Mouse (Mus musculus): ENCODE measurements around the gene Cela3a.
"Not testable (repeated sequence)": the region's sequence is repeated elsewhere in the genome, so short reads cannot be mapped to it uniquely, and the experiment has no call there.

Gene Cela3a

DNA sequence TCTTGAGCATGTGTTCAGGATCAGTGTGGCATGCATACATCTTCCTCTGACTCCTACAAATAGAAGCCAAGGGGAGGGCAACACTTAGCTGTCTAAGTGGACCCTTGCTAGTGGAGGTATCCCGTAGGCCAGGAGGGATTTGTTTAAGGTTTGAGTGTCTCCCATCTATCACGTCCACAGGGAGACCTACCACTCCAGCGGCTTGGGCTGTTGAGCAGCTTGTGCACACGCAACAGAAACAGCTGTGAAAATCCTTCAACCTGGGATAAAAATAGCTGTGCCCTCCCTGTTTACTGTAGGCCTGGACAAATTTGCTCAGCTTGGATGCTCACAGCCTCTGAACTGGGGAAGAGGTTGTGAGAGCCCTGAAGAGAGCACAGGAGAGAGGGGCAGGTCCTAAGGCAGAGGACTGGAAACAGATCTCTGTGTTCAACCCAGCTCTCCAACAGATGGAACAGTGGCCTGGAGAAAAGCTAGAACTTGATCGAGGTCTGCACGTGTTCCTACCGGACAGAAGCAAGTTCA, 2.7 kb upstream of the Cela3a start:
- not testable (repeated sequence) for DNase-seq

DNA sequence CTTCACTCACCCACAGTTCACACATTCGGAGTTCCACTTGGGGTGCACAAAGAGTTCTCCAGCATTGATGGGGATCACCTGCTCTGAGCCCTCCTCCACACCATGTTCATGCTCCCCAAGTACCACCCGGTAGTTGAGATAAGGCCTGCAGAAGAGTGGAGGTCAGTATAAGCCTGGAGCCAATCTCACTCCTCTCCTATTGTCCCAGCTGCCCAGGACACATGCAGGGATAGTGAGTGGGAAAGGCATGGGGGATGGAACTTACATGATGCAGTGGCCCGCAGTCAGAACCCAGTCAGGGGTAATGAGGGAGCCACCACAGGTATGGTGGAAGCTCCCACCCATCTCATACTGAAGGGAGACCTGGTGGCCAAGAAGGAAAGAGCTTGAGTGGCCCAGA, 4.0 kb downstream of the Cela3a start:
- DNase-seq, result no peak

DNA sequence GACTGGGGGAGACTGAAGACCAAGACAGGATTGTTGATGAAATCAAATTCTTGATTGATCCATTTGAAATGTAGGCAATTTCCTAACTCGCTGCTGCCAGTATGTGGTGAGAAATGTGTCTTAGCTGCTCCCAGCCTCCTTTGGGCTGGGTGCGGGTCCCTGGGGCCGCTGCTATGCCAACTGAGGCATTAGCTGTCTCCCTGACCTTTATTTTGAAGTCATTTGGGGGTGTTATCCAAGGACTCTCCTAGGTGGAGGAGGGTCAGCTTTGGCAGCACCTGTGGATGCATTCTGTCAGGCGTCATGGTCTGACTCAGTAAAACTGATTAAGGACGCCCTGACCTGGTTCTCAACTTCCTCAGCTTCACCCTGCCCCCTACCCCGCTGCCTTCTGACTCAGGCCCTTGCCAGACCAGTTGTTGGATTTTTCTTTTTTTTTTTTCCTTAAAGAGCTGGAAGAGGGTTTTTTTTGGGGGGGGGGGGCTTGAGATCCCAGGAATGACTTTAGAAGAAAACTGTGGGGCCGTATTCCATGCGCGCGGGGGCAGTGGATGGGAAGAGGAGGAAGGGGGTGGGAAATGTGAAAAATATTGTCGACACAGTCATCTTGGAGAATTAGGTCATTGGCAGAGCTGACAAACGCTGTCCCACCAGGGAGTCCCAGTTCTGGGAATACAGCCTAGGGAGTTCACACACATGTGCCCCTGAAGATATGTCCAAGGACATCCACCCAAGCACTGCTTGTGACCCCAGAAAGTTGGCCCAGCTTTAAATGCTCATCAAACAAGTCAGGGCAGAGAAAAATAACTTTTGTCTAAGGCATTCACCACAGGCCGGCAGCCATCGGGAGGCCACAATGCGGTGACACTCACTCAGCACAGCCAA, 12.7 kb downstream of the Cela3a start:
- peak; percentile 19 for DNase-seq

DNA sequence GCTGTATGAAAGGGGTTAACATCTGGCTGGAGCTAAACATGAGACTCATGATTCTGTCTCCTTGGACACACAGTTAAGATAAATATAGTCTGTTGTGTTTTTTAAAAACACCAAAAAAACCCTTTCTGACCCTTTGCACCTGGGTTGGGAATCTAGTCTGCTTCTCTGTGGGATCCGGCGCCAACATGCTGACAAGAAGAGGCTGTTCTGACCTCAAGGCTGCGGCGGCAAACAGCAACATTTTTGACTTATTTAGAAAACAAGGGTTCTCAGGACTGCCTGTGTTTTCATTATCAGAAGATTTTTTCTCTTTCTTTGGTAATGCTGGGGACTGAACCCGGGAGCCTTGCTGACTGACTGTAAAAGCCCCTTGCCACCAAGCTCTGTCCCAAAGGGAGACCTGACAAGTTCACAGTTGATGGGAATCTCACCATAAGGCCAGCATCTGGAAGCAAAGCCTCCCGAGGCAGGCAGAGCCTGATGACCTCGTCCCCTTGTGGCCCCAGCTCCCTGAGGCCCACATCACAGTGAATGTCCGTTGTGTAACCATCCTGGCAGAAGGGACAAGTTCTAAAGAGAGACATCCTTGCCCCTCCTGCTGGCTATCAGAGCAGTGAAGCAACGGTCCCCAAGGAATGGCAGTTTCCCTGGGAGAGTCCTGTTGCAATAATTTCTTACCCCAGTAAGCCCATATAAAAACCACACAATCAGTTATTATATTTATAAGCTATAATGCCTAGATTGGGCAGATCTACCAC, 16.0 kb downstream of the Cela3a start:
- no peak for DNase-seq

DNA sequence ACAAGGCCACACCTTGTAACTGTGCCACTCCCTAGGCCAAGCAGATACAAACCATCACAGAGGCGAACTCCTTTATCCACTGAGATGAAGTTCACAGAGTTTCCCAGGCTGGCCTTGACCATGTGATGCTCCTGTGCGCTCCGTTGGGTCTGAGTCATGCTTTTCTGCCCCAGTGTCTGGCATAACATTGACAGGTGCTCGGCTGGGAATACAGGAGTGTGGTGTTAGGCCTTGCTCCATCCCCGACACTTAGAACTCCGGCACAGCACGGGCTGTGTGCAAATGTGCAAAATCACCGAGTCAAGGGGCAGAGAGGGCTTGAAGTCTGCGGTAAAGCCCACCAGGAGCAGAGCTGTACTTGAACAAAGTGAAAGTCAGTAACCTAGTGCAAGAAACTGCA, 16.7 kb downstream of the Cela3a start:
- DNase-seq, result no peak

DNA sequence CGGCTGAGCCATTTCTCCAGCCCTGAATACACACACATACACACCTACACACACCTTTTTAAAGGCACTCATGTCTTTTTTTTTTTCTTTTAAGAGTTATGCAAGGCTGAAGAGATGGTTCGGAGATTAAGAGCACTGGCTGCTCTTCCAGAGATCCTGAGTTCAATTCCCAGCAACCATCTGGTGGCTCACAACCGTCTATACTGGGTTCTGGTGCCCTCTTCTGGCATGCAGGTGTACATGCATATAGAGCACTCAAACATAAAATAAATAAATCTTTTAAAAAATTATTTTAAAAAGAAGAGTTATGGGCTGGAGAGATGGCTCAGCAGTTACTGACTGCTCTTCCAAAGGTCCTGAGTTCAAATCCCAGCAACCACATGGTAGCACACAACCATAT, 18.3 kb downstream of the Cela3a start:
- DNase-seq, result no peak

DNA sequence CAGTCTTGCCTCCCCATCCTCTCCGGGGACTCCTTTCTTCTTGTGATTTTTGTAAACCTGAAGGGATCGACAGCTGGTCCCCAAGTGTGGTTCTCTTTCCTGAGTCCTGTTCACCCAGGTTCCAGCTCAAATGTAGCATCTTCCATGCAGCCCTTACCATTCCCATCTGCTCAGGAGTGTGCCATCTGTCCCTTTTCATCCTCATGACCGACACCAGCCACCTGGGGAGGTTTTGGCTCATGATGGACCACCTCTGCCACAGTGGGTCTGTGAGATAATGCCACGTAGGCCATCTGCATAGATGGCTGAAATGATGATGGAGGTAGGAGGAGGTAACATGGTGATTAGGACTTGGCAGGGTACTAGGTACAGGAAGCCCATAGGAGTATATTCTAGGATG, 19.4 kb downstream of the Cela3a start:
- DNase-seq, result no peak

DNA sequence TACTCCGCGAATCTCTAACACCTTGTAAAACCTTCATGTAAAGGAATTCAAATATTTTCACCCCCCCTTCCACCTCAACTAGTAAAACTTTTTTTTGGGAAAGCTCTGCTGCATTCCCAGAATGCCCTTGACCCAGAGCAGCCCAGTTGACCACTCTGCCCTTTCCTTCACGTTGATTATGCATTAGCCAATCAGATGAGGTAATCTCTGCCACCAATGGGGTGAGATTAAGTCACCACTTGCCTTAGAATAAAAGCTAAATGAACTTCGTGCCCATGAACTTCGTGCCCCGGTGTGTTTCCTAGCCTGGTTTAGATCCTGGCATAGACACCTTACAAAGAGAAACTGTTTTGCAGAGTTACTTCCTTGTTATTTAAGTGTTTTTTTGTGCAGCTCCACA, 20.6 kb downstream of the Cela3a start:
- DNase-seq, result peak; percentile 61

DNA sequence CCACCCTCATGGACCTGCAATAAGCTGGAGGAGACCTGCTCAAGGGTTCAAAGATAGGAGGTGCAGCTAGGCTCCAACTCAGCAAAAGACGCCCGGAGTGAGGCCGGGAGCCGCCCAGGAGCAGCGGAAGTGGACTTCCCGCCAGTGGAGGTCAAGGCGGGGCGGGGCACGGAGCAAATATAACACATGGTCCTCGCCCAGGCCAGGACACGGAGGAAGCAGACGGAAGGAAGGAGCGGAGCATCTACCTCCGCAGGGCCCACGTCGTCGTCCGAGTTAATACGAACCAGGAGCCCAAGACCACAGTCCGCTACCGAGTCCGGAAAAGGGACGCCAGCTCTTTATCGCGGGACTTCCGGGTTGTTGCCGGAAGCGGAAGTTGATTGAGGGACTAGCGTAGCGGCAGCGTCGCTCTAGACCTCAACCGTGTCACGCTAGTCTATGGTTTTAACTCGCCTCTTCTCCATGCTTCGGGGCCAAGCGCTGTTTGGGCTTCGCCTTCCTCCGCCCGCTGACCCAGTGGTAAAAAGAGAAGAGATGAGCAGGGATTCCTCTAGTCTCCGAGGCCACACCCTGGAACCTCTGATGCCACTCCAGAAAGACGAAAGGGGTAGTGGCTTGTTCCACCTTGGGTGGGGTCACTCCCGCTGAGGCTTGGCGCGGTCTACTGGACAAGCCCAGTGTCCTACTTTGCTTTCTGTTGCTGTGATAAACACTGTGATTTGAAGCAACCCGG, 21.4 kb downstream of the Cela3a start:
- DNase-seq, result peak; percentile 87

DNA sequence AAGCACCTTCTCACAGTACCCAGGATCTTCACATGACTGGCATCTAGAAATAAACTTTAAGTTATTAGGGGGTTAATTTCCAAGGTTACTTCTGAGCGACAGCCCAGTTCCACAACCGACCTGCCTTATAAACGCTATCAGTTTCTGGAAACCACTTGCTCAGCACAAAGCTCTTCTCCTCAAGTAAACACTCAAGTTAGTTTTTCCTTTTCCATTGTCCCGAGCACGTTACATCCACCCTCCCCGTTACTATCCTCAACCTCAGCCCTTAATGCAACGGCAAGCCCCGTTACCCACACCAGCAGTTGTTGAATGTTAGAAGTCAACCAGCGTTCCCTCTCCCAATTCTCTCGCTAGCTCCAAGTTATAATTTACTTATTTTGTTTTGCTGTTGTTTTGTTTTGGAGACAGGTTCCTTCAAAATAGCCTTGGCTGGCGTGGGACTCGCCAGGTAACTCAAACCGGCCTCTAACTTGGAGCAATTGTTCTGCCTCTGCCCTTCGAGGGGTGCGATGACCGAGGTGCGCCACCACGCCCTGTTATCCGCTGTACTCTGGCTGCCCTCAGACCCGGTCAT, 22.0 kb downstream of the Cela3a start:
- DNase-seq, result no peak

DNA sequence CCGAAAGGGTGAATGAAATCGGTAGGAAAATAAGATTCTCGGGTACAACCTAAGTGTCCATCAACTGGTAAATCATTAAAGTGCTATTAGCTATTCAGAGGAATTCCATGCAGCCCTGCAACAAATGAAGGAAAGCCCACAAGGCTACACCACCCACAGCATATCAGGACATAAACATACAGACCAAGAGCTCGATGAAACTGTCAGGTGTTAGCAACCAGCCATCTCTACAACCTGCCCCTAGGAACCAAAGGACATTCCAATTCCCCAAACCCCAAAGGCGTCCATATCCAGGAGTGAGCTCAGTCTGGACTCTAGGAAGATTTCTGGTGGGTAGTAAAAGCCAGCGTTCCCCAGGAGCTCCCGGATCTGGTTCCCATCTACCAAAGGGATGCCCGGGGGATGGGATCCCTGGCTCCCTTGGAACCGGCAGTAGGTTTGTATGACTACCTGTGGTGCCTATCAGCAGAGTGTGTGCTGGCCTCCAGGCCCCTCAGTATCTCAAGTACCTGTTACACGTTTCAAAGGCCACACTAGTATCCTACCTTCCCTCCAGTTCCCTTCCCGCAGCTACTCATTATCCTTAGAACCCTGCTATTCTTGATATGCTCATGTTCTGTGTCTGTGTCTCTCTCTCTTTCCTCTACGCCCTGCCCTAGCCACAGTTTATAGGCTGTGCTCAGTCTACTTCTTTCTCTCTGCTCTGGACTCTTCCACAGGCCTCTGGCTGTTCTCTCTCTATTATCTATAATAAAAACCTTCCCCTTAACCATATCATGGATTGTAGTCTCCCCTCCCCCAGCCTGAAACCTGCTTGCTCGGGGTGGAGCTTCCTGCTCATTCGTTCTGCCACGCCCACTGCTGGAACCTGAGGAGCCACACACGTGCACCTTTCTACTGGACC, 28.6 kb downstream of the Cela3a start:
- DNase-seq, result no peak

DNA sequence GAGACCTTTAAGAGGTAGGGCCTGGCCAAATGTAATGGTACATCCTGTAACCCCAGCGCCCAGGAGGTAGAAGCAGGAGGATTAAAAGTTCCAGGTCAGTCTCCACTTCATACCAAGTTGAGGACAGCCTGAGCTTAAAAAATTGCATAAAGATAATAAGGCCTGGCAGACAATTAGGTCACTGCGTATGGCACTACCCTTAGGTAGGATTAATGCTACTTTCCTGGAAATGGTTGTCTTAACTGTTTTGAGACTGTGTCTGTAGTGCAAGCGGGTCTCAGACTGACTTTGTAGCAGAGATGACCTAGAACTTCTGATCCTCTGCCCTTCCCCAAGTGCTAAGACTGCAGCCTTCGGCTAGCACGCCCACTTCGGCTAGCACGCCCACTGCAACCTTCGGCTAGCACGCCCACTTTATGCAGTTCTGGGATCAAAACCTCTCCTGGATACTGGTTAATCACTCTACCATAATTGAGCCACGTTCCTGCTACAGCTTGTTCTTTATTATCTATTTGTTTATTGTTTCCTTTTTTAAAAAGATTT, 29.8 kb downstream of the Cela3a start:
- no peak for DNase-seq

DNA sequence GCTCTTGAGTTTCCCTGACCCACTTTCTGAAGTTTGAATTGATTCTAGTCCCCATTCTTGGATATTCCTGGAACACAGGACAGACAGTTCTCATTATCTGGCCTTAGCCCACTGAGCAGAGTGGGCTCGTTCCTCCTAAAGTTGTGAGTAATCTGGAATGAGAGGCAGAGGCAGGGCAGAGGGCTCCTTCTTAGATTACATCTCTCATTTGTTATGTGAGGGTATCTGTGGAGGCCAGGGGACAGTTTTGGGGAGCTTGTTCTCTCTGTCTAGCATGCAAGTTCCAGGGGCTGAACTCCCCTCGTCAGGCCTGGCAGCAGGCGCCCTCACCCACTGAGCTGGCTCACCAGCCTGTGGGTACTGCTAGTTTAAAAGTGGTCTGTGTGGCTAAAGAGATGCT, 30.5 kb downstream of the Cela3a start:
- DNase-seq, result no peak

DNA sequence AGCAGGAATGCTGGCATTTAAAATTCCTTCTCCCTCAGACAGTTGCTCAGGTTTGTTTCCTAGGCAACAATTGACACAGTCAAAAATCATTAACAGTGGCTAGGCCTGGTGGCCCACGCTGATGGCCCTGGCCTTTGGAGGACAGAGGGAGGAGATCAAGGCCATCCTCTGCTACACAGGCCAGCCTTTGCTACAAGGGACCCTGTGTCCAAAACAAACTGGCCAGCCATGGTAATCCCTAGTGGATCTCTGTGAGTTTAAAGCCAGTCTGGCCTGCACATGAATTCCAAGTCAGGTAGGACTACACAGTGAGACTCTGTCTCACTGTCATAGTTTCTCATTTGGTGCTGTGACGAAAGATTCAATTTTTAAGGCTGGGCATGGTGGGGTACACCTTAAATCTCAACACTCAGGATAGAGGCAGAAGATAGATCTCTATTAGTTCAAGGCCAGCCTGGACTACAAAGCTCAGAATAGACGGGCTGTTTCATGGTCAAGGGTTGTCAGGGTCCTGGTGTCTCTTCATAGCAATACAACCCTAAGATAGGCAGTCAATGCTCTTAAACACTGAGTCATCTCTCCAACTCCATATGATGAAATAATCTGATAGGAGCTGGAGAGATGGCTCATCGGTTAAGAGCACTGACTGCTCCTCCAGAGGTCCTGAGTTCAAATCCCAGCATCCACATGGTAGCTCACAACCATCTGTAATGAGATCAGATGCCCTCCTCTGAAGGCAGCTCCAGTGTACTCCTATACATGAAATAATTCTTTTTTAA, 31.9 kb downstream of the Cela3a start:
- DNase-seq, result no peak

DNA sequence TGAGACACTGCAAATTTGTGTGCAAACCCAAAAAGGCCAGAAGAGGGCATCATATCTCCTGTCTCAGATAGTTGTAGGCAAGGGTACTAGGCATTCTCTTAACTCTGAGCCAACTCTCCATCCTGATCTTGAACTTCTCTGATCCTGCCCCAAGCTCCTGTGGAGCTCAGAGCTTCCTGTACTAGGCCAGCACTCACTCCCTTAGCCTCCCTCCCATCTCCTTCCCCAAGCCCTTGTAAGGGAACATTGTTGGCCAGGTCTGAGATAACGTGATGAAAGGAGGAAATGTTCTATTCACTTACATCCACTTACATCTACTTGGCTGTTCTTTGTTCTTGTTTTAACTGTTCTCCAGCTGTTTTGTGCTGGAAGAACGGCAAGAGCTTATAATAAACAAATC, 32.8 kb downstream of the Cela3a start:
- DNase-seq, result no peak

DNA sequence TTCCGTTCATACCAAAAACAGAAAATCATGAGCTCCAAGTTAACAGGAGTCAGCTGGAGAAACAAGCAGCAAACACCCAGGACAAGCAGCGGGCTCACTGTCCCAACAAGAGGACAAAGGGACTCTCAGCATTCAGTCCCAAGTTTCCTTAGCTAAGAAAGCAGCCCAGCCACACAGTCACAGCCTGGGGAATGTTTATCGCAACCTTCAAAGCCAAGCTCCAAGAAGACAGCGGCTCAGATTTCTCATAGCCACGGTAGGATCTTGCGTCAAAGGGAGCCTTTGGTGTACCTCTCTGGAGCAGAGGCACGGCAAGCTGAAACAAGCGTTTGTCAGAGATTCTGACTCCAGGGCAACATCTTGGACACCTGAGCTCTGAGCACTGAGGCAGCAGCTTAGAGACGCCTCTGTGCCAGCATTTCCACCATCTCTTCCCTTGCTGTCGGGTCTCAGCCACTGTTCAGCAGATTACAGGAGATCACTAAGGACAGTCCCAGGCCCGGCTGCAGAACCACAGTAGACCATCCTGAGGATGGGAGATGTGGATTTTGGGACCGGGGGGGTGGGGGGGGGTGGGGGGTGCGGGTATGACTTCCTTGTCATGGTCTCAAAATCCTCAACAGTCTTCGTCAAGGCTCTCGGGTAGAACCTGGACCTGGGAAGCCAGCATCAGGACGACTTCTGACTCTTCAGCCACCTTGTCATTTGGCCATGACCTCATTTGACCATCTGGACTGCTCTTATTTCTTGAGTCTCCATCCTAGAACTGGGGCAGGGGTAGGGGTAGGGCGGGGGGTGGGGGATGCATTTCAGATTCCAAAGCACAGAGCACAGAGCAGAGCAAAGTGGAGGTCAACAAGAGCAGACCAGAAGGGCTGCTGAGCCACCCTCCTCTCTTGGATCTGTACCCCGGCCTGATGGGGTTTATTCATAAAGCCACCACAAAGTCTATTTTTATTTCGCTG, 34.0 kb downstream of the Cela3a start:
- no peak for DNase-seq

DNA sequence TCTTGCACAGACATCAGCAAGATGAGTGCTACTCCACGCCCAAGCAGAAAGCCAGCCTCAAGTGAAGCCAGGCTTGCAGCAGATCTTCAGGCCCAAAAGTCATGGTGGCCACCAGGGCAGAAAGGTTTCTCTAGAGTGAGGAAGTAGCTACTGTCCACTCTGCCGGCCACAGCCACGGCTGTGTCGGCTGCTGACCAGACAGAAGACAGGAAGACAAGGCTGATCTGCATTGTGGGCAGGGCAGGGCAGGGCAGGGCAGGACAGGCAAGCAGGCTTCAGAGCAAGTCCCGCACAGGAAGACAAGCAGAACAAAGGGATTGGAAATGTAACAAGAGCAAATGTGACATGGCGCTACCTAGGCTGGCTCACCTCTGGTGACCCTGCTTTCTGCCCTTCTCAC, 35.9 kb downstream of the Cela3a start:
- no peak for DNase-seq

DNA sequence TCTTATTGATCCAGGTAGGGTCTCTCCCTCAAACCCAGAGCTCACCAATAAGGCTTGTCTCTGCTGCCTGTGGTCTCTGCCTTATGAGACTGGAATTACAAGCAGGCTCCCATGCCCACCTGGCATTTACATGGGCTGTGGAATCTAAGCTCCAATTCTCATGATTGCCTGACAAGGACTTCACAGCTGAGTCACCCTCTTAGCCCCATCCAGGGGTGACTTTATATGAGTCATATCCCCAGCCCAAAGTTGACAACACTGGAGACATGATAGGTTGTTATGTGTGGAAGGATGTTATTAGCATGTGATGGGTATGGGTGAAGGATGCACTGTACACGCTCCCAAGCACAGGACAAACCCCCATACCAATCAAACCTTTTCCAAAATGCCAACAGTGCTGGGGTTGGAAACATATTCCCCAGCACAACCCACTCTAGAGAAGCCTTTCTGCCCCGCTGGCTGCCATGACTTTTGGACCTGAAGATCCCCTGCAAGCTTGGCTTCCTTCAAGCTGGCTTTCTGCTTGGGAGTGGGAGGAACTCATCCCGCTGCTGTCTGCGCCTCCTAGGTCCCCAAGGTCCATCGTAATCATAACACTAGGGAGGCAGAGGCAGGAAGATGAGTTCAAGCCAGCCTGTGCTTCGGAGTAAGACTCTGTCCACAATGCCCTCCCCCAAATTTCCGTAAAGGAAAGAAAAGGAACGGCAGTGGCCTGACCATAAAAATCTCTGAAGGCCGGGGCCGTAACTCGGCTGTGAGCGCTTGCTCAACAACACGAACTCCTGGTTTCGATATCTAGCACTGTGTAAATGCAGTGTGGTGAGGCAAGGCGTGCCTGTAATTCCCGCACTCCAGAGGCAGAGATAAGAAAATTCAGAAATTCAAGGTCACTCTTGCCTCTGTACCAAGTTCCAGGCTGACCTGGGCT, 37.7 kb downstream of the Cela3a start:
- DNase-seq, result no peak
